Mouse (Mus musculus): ENCODE results near the gene Rorb.

DNA sequence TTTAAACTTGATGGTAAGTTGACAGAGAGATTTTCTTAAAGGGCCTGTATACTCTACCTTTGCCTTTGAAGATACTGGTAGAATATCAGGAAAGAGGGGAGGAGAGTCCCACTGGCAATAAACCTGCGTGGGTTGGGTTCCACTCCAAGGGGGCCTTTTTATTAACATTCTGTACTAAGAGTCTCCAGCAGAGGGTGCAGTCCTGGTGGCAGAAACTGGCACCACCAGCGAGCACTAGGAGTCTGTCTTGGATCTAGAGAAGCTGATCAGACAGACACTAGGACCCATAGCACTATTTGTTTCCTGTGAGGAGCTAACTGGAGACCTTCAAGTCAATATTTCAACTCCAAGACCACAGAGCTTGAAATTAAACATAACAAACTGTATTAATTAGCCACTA is 11.3 kb upstream of the Rorb start:
- TF ChIP-seq CTCF (IDR thresholded peaks at IDR 0.05; ENCODE audit: control insufficient read depth, insufficient read depth, low read length) (no peak), POLR2A (IDR thresholded peaks at IDR 0.05; ENCODE audit: borderline replicate concordance, control insufficient read depth, low read depth, low read length) (no peak)

Data from bone marrow, adult 2 months (tissue).